Mouse (Mus musculus) olfactory bulb, adult 2 months (tissue): Measurements from ENCODE around the gene Stk35.

Experiments
- CTCF ChIP-seq: fragments of 200-500 bp; IDR thresholded peaks from 2 replicates; pipeline ENCODE4 v1.5.1; 2012; ENCODE audit warnings: low read depth, mild to moderate bottlenecking, low read length, moderate library complexity; ENCODE audit not compliant: insufficient read depth
- POLR2A ChIP-seq: fragments of 200-500 bp; IDR thresholded peaks from 2 replicates; pipeline ENCODE4 v1.6.1; 2012; ENCODE audit warnings: mild to moderate bottlenecking, low read depth, low read length, moderate library complexity; ENCODE audit not compliant: insufficient read depth

DNA sequence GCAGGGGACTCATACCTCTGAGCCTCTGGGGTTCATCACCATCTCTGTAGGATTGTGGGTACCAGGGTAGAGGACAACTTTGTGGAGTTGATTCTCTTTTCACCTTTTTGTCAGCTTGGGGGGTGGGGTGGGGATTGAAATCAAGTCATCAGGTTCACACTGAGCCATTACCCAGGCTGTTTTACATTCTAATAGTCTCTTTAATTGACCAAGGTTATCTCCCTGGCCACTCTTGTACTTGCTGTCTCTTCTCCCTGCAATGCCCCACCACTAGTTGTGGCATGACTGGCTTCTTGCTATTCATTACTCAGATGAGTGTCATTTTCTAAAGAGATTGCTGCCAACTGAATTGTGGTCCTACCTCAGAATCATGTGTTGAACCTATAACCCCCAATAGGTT is 1.9 kb upstream of the Stk35 start:
- TF ChIP-seq POLR2A (no peak), CTCF (no peak)
